Mouse (Mus musculus) liver, adult 2 months (tissue): ENCODE measurements at regions not wholly inside any gene's neighbourhood (a gene's known extent, or its start where the extent isn't known, plus 50 kb on each side); places are given as distances from the start of the nearest gene placed in this dataset.

Experiments used
- CTCF ChIP-seq: fragments of 200-500 bp; IDR thresholded peaks from 2 replicates; pipeline ENCODE4 v1.5.1; 2011; ENCODE audit warnings: low read depth, low read length, control low read depth
- POLR2A ChIP-seq: fragments of 200-500 bp; IDR thresholded peaks from 2 replicates; pipeline ENCODE4 v1.6.1; 2011; ENCODE audit warnings: low read length, control low read depth; ENCODE audit not compliant: insufficient read depth; ENCODE audit errors: extremely low read depth

DNA sequence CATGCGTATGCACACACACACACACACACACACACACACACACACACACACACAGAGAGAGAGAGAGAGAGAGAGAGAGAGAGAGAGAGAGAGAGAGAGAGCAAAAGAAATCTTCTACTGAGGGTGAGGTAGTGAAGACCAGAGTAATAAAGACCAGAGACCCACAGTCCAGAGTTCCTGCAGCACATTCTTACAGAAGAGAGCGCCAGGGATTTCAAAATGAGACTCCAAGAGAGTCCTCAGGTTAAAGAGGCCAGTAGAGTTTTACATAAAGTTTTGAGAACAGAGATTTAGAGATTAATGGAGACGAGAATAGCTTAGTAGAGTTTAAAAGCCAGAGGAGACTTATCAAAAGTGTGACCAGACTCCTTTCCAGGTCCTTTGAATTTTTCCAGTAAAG, 324.6 kb upstream of the Slc24a2 start:
- no peak for TF ChIP-seq POLR2A
- TF ChIP-seq CTCF = no peak
